Comparison of ENCODE assay signal across 9 mouse cellular contexts in the genomic region with DNA sequence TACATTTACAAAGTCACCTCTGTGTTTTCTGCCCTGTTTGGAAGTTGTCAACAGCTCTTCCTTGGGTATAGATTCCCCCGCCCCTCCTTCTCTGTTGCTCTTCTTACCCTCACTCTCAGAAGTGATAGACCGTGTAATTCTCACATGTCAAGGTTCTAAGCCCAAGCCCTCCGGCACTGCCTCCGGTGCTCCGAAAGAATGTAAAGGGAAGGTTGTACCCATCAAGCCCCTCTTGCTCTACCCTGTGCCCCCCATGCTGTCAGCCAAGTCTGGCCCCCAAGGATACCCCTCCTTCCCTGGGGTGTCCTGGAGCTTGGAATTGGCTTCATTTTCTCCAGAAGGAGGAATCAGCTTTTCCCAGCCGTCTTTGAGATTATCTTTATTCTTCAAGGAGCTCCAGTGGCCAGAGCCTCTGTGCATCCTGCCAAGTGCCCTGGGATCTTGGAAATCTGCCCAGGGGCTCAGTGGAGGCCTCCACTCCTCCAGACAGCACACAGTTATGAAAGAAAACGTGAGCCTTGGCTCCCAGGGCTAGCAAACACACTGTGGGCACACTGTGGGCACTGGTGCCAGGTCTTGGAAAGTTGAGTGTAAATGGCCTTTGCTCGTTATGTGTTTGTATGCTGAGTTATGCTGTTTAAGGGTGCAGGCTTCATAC. TPM values are rescaled to one million over a fixed set of nuclear protein-coding genes. Genes with fewer than 3 reads are reported as not detected.
DNase-seq lines count a peak whose midpoint lies in the region; ATAC-seq lines count a peak whose summit lies in the region.
"Had no signal": no experiment of that assay in that cellular context is flagged by ENCODE, and none has a peak within 500 bp of the region (broad histone marks: within the 10 kb centered on the region; RNA-seq: fewer than 3 reads in every experiment).

No protein-coding gene starts in this region.

- peak; percentile 67; the same call in 1 of the 2 replicates for ATAC-seq in forebrain, embryonic 13.5 days
- no peak for ATAC-seq in embryonic facial prominence, embryonic 14.5 days (ENCODE audit: low read depth)
- ATAC-seq in midbrain, embryonic 16.5 days = no peak; the same call in 1 of the 2 replicates
- no peak for ATAC-seq in megakaryocyte progenitor cell, adult 5-6 weeks (replicated peaks; ENCODE audit: poor library complexity)

- H3K4me1 ChIP-seq in forebrain, embryonic 13.5 days = peaks cover 30% of the 10 kb centered on the region
- H3K4me1 ChIP-seq in forebrain, embryonic 10.5 days = peaks cover 57% of the 10 kb centered on the region
- H3K4me1 ChIP-seq in embryonic facial prominence, embryonic 14.5 days (ENCODE audit: control insufficient read depth, insufficient read depth, low read length) = peaks cover 36% of the 10 kb centered on the region
- peaks cover 15% of the 10 kb centered on the region for H3K4me1 ChIP-seq in midbrain, embryonic 16.5 days (ENCODE audit: control insufficient read depth, insufficient read depth, low read length)

- H3K36me3 ChIP-seq in forebrain, embryonic 13.5 days (ENCODE audit: poor library complexity, severe bottlenecking) = no peaks in the 10 kb centered on the region
- no peaks in the 10 kb centered on the region for H3K36me3 ChIP-seq in forebrain, embryonic 10.5 days (replicated peaks)
- no peaks in the 10 kb centered on the region for H3K36me3 ChIP-seq in embryonic facial prominence, embryonic 14.5 days (ENCODE audit: control insufficient read depth, insufficient read depth, low read length)
- no peaks in the 10 kb centered on the region for H3K36me3 ChIP-seq in midbrain, embryonic 16.5 days (ENCODE audit: control insufficient read depth, insufficient read depth, low read length)
- H3K36me3 ChIP-seq: heart, embryonic 15.5 days had no signal

- H3K9ac ChIP-seq in forebrain, embryonic 13.5 days = no peak overlapping the region
- H3K9ac ChIP-seq in embryonic facial prominence, embryonic 14.5 days (ENCODE audit: low read depth, low read length) = no peak overlapping the region
- H3K9ac ChIP-seq in midbrain, embryonic 16.5 days (ENCODE audit: low read depth, low read length) = no peak overlapping the region
- H3K9ac ChIP-seq: heart, embryonic 15.5 days had no signal

- H3K4me3 ChIP-seq in forebrain, embryonic 13.5 days = no peak overlapping the region
- no peak overlapping the region for H3K4me3 ChIP-seq in forebrain, embryonic 10.5 days
- no peak overlapping the region for H3K4me3 ChIP-seq in embryonic facial prominence, embryonic 14.5 days (ENCODE audit: low read depth, low read length)
- H3K4me3 ChIP-seq in midbrain, embryonic 16.5 days (ENCODE audit: low read depth, low read length) = no peak overlapping the region
- H3K4me3 ChIP-seq: heart, embryonic 15.5 days had no signal

- no peaks in the 10 kb centered on the region for H3K27me3 ChIP-seq in forebrain, embryonic 13.5 days
- H3K27me3 ChIP-seq in forebrain, embryonic 10.5 days (ENCODE audit: poor library complexity, severe bottlenecking) = peaks cover 27% of the 10 kb centered on the region
- H3K27me3 ChIP-seq in embryonic facial prominence, embryonic 14.5 days (replicated peaks; ENCODE audit: control insufficient read depth, insufficient read depth, low read length) = no peaks in the 10 kb centered on the region
- no peaks in the 10 kb centered on the region for H3K27me3 ChIP-seq in midbrain, embryonic 16.5 days (ENCODE audit: control insufficient read depth, insufficient read depth, low read depth, low read length)
- H3K27me3 ChIP-seq: heart, embryonic 15.5 days had no signal

- H3K27ac ChIP-seq in forebrain, embryonic 13.5 days = peak overlapping the region; percentile 54
- H3K27ac ChIP-seq in forebrain, embryonic 10.5 days = no peak overlapping the region; the same call in 1 of the 2 replicates
- no peak overlapping the region for H3K27ac ChIP-seq in embryonic facial prominence, embryonic 14.5 days (replicated peaks; ENCODE audit: low read depth, low read length)
- peak overlapping the region; percentile 42; the same call in 1 of the 2 replicates for H3K27ac ChIP-seq in midbrain, embryonic 16.5 days (ENCODE audit: low read length)
- H3K27ac ChIP-seq: heart, embryonic 15.5 days had no signal

- H3K4me2 ChIP-seq in forebrain, embryonic 13.5 days = peak overlapping the region; percentile 28
- H3K4me2 ChIP-seq in embryonic facial prominence, embryonic 14.5 days (ENCODE audit: low read depth, low read length) = no peak overlapping the region
- no peak overlapping the region for H3K4me2 ChIP-seq in midbrain, embryonic 16.5 days (ENCODE audit: low read length)
- H3K4me2 ChIP-seq: heart, embryonic 15.5 days had no signal

- no peak for DNase-seq in forebrain, embryonic 10.5 days (ENCODE audit: extremely low spot score, low spot score)
- DNase-seq in left cerebral cortex, postnatal 14 days (ENCODE audit: low spot score in 2 of 2) = peak; percentile 22 to 36
- no peak for DNase-seq in left cerebral cortex, postnatal 36 days (ENCODE audit: low spot score in 2 of 2)
- peak; percentile 58 for DNase-seq in embryonic facial prominence, embryonic 14.5 days (ENCODE audit: low spot score)
- no peak for DNase-seq in left cerebral cortex, adult 11 months (ENCODE audit: low spot score)

- 43% methylated on average over 8 of the region's 8 CpGs for WGBS in forebrain, embryonic 13.5 days
- WGBS in forebrain, embryonic 10.5 days = 66% methylated on average over 8 of the region's 8 CpGs
- WGBS in embryonic facial prominence, embryonic 14.5 days = 22% methylated on average over 8 of the region's 8 CpGs
- 29% methylated on average over 8 of the region's 8 CpGs for WGBS in midbrain, embryonic 16.5 days

- H3K9me3 ChIP-seq in forebrain, embryonic 13.5 days (replicated peaks) = no peaks in the 10 kb centered on the region
- no peaks in the 10 kb centered on the region for H3K9me3 ChIP-seq in forebrain, embryonic 10.5 days
- H3K9me3 ChIP-seq in embryonic facial prominence, embryonic 14.5 days (ENCODE audit: control insufficient read depth, low read length) = no peaks in the 10 kb centered on the region
- H3K9me3 ChIP-seq in midbrain, embryonic 16.5 days (replicated peaks; ENCODE audit: control insufficient read depth, low read length, poor library complexity, severe bottlenecking) = no peaks in the 10 kb centered on the region
- H3K9me3 ChIP-seq: heart, embryonic 15.5 days had no signal

- intact Hi-C loops in left cerebral cortex, postnatal 14 days (cut with DNase I) = no loop called here
- intact Hi-C loops in left cerebral cortex, postnatal 36 days (cut with DNase I) = no loop called here

RNA-seq across cellular contexts. Expression of a gene that starts 59.1 kb away (rescaled TPM):
- polyA plus RNA-seq in forebrain, embryonic 13.5 days (2015; fragmentation: Nextera tagmentation; extraction: Ambion mirVana) = 6.0 and 8.6 TPM in 2 replicates
- 27.9 and 28.2 TPM in 2 replicates for polyA plus RNA-seq in forebrain, embryonic 10.5 days (2016; fragmentation: Nextera tagmentation; extraction: Ambion mirVana)
- 1 to 10 TPM; 6.5 to 6.6 TPM for total RNA-seq in left cerebral cortex, postnatal 14 days (2021)
- total RNA-seq in left cerebral cortex, postnatal 36 days (2021) = 1 to 10 TPM; 6.0 to 6.8 TPM
- 22.3 and 26.6 TPM in 2 replicates for polyA plus RNA-seq in embryonic facial prominence, embryonic 14.5 days (2014; fragmentation: Nextera tagmentation; extraction: Ambion mirVana)
- polyA plus RNA-seq in midbrain, embryonic 16.5 days (2015; fragmentation: Nextera tagmentation; extraction: Ambion mirVana) = 11.8 and 12.7 TPM in 2 replicates
- not detected in 2 replicates for total RNA-seq in megakaryocyte progenitor cell, adult 5-6 weeks (2015)
- not detected in 2 replicates for total RNA-seq in megakaryocyte progenitor cell, adult 5-6 weeks (2017)

Comparison
In these comparisons a context has a peak if more than half of its experiments do, and no peak if none do; other contexts are left out.
1. H3K27ac ChIP-seq: peak in forebrain, embryonic 13.5 days (single experiment) and midbrain, embryonic 16.5 days (single experiment); none in forebrain, embryonic 10.5 days (single experiment) and embryonic facial prominence, embryonic 14.5 days (single experiment).
2. DNase-seq: peak in left cerebral cortex, postnatal 14 days (2 of 2) and embryonic facial prominence, embryonic 14.5 days (single experiment); none in forebrain, embryonic 10.5 days (single experiment), left cerebral cortex, postnatal 36 days (0 of 2) and left cerebral cortex, adult 11 months (single experiment).